Mouse (Mus musculus) cortical plate, adult 2 months (tissue): ENCODE measurements at regions not wholly inside any gene's neighbourhood (a gene's known extent, or its start where the extent isn't known, plus 50 kb on each side); places are given as distances from the start of the nearest gene placed in this dataset.

Experiments
- CTCF ChIP-seq: fragments of 200-500 bp; IDR thresholded peaks from 2 replicates; pipeline ENCODE4 v1.5.1; 2011; ENCODE audit warnings: mild to moderate bottlenecking, control low read depth, low read length; ENCODE audit not compliant: insufficient read depth; ENCODE audit errors: extremely low read depth
- POLR2A ChIP-seq: fragments of 200-500 bp; IDR thresholded peaks from 2 replicates; pipeline ENCODE4 v1.6.1; 2011; ENCODE audit warnings: mild to moderate bottlenecking, low read length, control low read depth; ENCODE audit not compliant: insufficient read depth; ENCODE audit errors: extremely low read depth

- no peak for TF ChIP-seq CTCF
- TF ChIP-seq POLR2A = no peak
These were observed 362.3 kb upstream of the Fam92a start for GRCm38 (mm10) chr4:12534151-12534550.
